ENCODE assay signal across 8 mouse cellular contexts in the genomic region with DNA sequence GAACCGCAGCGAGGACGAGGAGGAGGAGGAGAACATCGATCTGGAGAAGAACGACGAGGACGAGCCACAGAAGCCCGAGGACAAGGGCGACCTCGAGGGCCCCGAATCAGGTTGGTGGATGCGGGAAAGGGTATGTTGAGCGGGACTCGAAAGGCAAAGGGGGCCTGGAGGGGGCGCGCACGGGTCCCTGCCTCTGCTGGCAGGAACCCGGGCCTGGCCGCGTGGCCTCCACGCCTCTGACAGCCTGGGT. TPM values are rescaled to one million over a fixed set of nuclear protein-coding genes. Genes with fewer than 3 reads are reported as not detected.
DNase-seq lines count a peak whose midpoint lies in the region; ATAC-seq lines count a peak whose summit lies in the region.

No protein-coding gene starts in this region.

- intact Hi-C loops in heart, postnatal 36 days (cut with DNase I) = loop anchor here (5.0 to 10.0 kb wide), 4 partner anchors 392 to 1165 kb away; a partner anchor contains a TSS

- no peaks in the 10 kb centered on the region for H3K36me3 ChIP-seq in heart, embryonic 12.5 days
- H3K36me3 ChIP-seq in heart, embryonic 16.5 days (ENCODE audit: control insufficient read depth, insufficient read depth) = no peaks in the 10 kb centered on the region
- no peaks in the 10 kb centered on the region for H3K36me3 ChIP-seq in liver, embryonic 11.5 days (ENCODE audit: control insufficient read depth, insufficient read depth, low read length)
- H3K36me3 ChIP-seq in neural tube, embryonic 14.5 days (ENCODE audit: control insufficient read depth, insufficient read depth, low read length) = no peaks in the 10 kb centered on the region

- H3K27ac ChIP-seq in heart, embryonic 12.5 days (ENCODE audit: poor library complexity, severe bottlenecking) = peak overlapping the region; percentile 76
- H3K27ac ChIP-seq in heart, embryonic 16.5 days (ENCODE audit: low read length) = no peak overlapping the region
- no peak overlapping the region for H3K27ac ChIP-seq in liver, embryonic 11.5 days (ENCODE audit: low read depth, low read length)
- no peak overlapping the region for H3K27ac ChIP-seq in neural tube, embryonic 14.5 days (ENCODE audit: low read depth, low read length)

- WGBS in heart, embryonic 12.5 days = under 1% methylated on average over 21 of the region's 21 CpGs
- WGBS in heart, embryonic 16.5 days = 3% methylated on average over 21 of the region's 21 CpGs
- WGBS in liver, embryonic 11.5 days = 3% methylated on average over 21 of the region's 21 CpGs
- WGBS in neural tube, embryonic 14.5 days = 3% methylated on average over 18 of the region's 21 CpGs

- ATAC-seq in heart, embryonic 12.5 days (ENCODE audit: insufficient number of reproducible peaks, low FRiP score) = no peak
- no peak for ATAC-seq in heart, embryonic 16.5 days (replicated peaks; ENCODE audit: extremely low read depth, insufficient read depth, low FRiP score)
- no peak for ATAC-seq in liver, embryonic 11.5 days (replicated peaks; ENCODE audit: low FRiP score)
- no peak for ATAC-seq in neural tube, embryonic 14.5 days (ENCODE audit: low read depth)

- peak overlapping the region; percentile 85 for H3K4me2 ChIP-seq in heart, embryonic 12.5 days
- peak overlapping the region; percentile 87 for H3K4me2 ChIP-seq in heart, embryonic 16.5 days (ENCODE audit: low read depth, low read length)
- peak overlapping the region; percentile 49 for H3K4me2 ChIP-seq in liver, embryonic 11.5 days
- H3K4me2 ChIP-seq in neural tube, embryonic 14.5 days (ENCODE audit: low read depth, low read length) = peak overlapping the region; percentile 78

- H3K9ac ChIP-seq in heart, embryonic 12.5 days = peak overlapping the region; percentile 89
- H3K9ac ChIP-seq in heart, embryonic 16.5 days (ENCODE audit: low read length) = peak overlapping the region; percentile 72
- no peak overlapping the region for H3K9ac ChIP-seq in liver, embryonic 11.5 days (ENCODE audit: low read depth, low read length)
- H3K9ac ChIP-seq in neural tube, embryonic 14.5 days (replicated peaks; ENCODE audit: low read depth, low read length) = peak overlapping the region; percentile 47

- H3K4me1 ChIP-seq in heart, embryonic 12.5 days (replicated peaks) = peaks cover 30% of the 10 kb centered on the region
- peaks cover 16% of the 10 kb centered on the region; the same call in 1 of the 2 replicates for H3K4me1 ChIP-seq in heart, embryonic 16.5 days (ENCODE audit: control insufficient read depth, insufficient read depth, low read length)
- H3K4me1 ChIP-seq in liver, embryonic 11.5 days (replicated peaks; ENCODE audit: control insufficient read depth, insufficient read depth, low read length) = peaks cover 17% of the 10 kb centered on the region; the same call in 1 of the 2 replicates
- H3K4me1 ChIP-seq in neural tube, embryonic 14.5 days (ENCODE audit: control insufficient read depth, insufficient read depth, low read length) = peaks cover 12% of the 10 kb centered on the region; the same call in 1 of the 2 replicates

- peaks cover 32% of the 10 kb centered on the region for H3K27me3 ChIP-seq in heart, embryonic 12.5 days (replicated peaks)
- H3K27me3 ChIP-seq in heart, embryonic 16.5 days (ENCODE audit: control insufficient read depth, insufficient read depth, low read length) = peaks cover 43% of the 10 kb centered on the region
- peaks cover 80% of the 10 kb centered on the region for H3K27me3 ChIP-seq in liver, embryonic 11.5 days (replicated peaks; ENCODE audit: control insufficient read depth, insufficient read depth, low read length)
- peaks cover 26% of the 10 kb centered on the region for H3K27me3 ChIP-seq in neural tube, embryonic 14.5 days (ENCODE audit: control insufficient read depth, insufficient read depth, low read length)

- H3K9me3 ChIP-seq in heart, embryonic 12.5 days (replicated peaks) = no peaks in the 10 kb centered on the region
- 0 out of 2 replicates have a peak, but pooled peaks cover 2% of the 10 kb centered on the region for H3K9me3 ChIP-seq in heart, embryonic 16.5 days (replicated peaks; ENCODE audit: control insufficient read depth, low read length)
- H3K9me3 ChIP-seq in liver, embryonic 11.5 days (ENCODE audit: control insufficient read depth, low read length) = no peaks in the 10 kb centered on the region
- H3K9me3 ChIP-seq in neural tube, embryonic 14.5 days (ENCODE audit: control insufficient read depth, low read length) = no peaks in the 10 kb centered on the region

- H3K4me3 ChIP-seq in heart, embryonic 12.5 days = peak overlapping the region; percentile 65
- H3K4me3 ChIP-seq in heart, embryonic 16.5 days (ENCODE audit: low read length) = peak overlapping the region; percentile 77
- peak overlapping the region; percentile 33 for H3K4me3 ChIP-seq in liver, embryonic 11.5 days (ENCODE audit: low read depth, low read length)
- peak overlapping the region; percentile 55 for H3K4me3 ChIP-seq in neural tube, embryonic 14.5 days (ENCODE audit: low read depth, low read length)

- no peak for DNase-seq in heart, postnatal 36 days
- peak; percentile 70 for DNase-seq in NIH3T3 (ENCODE audit: low read depth)
- no peak for DNase-seq in liver, embryonic 11.5 days (ENCODE audit: low spot score)
- no peak for DNase-seq in frontal cortex, postnatal 25 days (ENCODE audit: low spot score in 2 of 2)
- DNase-seq in right cerebral cortex, adult 2 months (ENCODE audit: low spot score in 2 of 2) = no peak

RNA-seq across cellular contexts. Expression of a gene that starts 2.3 kb away (rescaled TPM):
- polyA plus RNA-seq in heart, embryonic 12.5 days (2016; fragmentation: Nextera tagmentation; extraction: Ambion mirVana) = 14.3 and 16.4 TPM in 2 replicates
- total RNA-seq in heart, postnatal 36 days (2021) = 10 to 100 TPM; 10.2 to 12.9 TPM
- 6.3 and 6.4 TPM in 2 replicates for polyA plus RNA-seq in heart, embryonic 16.5 days (2015; fragmentation: Nextera tagmentation; extraction: Ambion mirVana)
- polyA plus RNA-seq in liver, embryonic 11.5 days (2014; fragmentation: Nextera tagmentation; extraction: Ambion mirVana) = 1.3 and 1.4 TPM in 2 replicates
- 5.7 and 6.3 TPM in 2 replicates for polyA plus RNA-seq in neural tube, embryonic 14.5 days (2014; fragmentation: Nextera tagmentation; extraction: Ambion mirVana)
